Mouse (Mus musculus) layer of hippocampus, adult 9-11 months (tissue): ENCODE measurements around the gene Lrcol1.

Experiments used
- DNase-seq: peaks from one replicate; pipeline ENCODE4 v3.0.0; 2022

Gene Lrcol1

GRCm38 (mm10) chr5:110344524-110344923 is at the start of gene Lrcol1:
Gene Lrcol1 (plus strand): TSS chr5:110344730.
- DNase-seq = no peak

DNA sequence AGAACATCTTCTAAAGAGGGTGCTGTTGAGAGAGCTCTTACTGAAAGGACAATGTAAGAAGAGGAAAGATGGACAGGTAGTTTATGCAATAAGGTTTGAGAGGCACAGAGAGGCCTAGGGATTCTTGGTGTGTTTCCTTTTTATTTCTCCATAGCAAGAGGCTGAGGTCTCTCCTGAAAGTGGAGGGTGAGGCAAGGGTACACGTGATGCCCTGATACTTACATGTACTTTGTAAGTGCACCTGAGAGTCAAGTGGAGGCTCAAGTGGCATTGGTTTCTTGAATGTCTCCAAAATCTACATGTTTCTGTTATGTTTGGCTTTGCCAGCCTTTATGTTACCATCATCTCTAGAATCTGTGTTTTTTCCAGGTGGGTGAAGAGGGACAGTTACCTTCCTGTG is 47.9 kb upstream of the Lrcol1 start:
- DNase-seq = no peak

DNA sequence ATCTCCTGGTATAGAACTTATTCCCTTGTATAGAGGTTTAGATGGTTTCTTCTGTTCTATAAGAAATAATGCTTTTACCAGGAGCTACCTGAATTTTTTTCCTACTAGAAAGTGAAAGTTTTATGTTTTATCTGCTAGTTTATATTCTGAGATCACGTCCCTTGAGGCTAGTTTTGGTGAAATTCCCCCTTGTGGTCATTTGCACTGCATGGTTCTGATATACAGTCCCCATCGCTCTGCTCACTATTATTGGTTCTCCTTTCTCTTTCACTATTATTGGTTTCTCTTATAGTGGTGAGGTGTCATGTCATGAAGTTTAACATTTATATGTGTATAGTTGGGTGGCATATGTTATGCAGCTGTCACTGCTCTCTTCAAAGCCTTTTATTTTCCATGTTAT is 43.9 kb upstream of the Lrcol1 start:
- DNase-seq = no peak

DNA sequence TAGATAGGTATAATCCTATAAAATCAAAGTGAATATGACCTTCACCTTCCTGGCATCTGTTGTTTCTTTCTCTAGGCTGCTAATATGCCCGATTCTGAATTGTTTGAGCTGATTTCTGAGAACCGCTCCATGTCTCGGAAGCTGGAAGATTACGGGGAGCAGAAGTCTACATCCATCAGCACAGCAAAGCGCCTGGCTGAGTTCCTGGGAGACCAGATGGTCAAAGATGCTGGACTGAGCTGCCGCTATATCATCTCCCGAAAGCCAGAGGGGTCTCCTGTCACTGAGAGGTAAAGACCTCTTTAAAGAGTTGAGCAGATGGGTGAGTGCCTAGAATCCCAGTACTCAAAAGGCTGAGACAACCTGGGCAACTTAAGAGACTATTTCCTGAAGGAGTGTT is 35.7 kb upstream of the Lrcol1 start:
- DNase-seq = no peak

GRCm38 (mm10) chr5:110313127-110313526 is 31.4 kb upstream of the Lrcol1 start:
- DNase-seq = no peak

GRCm38 (mm10) chr5:110330508-110330907 is 14.0 kb upstream of the Lrcol1 start:
- DNase-seq = no peak

DNA sequence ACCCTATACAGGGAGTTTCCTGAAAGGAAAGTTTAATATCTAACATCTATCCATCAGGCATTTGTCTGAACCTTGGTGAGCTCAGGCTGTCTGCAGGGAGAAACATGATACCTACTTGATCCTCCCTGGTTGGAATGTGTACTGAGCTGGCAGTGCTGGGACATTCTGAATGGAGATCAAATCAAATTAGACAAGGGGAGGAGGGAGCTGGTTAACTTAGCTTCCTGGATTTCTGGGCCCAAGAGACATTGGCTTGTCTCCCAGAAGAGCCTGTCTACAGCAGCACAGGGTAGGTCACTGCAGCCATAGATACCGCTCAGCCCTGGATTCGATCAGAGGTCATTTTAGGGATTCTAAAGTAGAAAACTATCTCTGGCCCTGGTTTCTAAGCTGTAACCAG is 5.7 kb upstream of the Lrcol1 start:
- no peak for DNase-seq

GRCm38 (mm10) chr5:110342648-110343284 is 1.8 kb upstream of the Lrcol1 start, which contains the start of gene P2rx2:
Gene P2rx2 (minus strand): TSS chr5:110343212.
- no peak for DNase-seq

- no peak for DNase-seq
Measured at GRCm38 (mm10) chr5:110345553-110345952, 1.0 kb downstream of the Lrcol1 start.

DNA sequence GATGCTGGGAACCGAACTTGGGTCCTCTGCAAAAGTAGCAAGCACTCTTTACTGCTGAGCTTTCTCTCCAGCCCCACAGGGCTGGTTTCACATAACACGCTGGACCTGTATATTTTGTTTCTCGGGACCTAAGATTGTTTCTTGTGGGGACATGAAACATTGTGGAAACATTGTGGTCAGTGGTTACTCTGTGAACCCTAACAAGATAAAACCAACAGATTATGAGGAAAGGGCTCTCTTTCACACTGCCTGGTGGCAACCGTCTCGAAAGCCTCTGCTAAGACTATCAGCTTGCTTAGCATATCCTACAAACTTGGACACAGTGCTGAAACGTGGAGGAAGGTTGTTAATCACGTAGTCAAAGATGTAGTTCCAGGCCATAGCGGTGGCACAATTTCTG is 2.5 kb downstream of the Lrcol1 start:
- no peak for DNase-seq

DNA sequence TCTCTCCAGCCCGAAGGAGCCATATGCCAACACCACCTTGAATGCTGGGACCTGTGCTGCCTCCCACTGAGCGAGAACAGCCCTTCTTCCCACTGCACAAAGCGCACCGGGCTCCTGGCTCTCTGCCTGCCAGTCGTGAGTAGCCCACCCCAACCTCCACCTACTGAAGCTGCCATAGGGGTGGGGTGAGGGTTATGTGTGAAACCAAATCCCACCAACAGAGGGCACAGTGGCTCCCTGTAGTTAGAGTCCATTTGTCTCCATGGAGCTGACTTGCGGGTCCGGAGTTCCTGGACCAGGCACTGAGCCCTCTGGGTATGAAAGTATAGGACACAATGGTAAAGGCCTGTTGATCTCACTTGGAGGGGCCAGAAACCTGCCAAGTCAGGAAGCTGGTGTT is 10.2 kb downstream of the Lrcol1 start:
- no peak for DNase-seq

DNA sequence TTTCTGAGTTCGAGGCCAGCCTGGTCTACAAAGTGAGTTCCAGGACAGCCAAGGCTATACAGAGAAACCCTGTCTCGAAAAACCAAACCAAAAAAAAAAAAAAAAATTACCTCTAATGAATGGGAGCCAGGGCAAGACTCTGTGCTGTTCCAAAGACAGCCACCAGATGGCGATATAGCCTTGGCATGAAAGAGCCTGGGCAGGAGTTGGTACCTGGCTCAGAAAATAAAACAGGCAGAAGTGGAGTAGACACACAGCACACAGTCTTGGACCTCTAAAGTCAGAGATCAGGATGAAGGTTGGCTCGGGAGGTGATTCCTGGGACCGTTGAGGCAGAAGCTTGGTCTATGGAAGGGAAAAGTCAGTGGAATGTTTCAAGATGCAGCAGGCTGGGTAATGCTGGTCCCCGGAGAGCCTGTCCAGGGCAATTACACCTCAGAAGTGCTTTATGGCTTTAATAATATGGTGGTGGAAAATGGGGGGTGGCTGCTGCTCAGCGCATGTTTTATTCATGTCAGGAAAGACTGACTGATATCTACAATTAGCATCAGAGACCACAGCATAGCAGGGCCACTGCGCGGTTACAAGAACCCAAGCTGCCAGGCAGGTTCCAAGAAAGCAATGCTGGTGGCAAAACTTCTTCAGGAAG is 13.1 kb downstream of the Lrcol1 start:
- peak; percentile 74 for DNase-seq

DNA sequence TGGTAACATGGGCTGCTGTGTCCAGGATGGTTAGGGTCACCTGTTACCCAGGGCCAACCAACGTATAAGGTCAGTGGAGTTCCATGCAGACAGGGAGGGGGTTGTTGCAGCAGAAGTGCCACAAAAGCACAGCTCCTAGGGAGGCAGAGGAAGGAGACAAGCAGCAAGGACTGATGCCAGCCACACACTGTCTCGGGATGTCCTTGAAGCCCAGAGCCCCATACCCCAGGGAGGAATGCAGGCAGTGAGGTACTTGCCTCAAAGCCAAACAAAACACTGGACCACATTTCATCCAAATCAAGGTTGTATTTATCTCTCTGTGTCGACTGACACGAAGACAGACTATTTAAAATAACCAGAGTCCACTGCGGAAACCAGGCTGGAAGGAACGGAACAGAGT is 16.9 kb downstream of the Lrcol1 start:
- DNase-seq = no peak

- no peak for DNase-seq
Measured at GRCm38 (mm10) chr5:110362813-110363178, 18.3 kb downstream of the Lrcol1 start.

DNA sequence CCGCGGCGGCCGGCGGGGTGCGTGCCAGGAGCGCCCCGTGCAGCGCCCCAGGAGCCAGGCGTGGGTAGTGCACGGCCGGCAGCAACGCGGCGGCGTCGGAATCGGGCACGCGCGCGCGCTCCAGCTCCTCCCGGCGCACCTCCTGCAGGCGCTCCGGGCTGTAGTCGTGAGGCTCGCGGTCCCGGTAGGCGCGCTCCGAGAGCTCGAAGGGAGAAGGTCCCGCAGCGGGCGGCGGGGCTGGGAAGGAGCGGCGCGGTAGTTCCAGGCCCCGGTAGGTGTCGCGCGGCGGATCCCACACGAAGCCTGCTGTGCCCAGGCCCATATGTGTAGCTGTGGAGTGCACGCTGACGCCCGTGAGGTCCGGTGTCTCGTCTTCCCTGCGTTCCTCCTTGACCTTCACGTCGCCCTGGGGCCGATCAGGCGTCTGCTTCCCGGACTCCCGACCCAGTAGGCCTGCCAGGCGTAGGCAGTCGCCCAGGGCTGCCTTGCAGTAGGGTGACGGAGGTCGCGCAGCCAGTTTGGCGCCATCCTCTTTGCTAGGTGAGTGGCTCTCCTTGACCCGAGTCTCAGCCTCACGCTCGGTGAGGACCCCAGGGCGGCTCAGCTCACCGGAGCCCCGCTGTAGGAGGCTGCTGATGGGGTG is 18.8 kb downstream of the Lrcol1 start:
- peak; percentile 65 for DNase-seq

DNA sequence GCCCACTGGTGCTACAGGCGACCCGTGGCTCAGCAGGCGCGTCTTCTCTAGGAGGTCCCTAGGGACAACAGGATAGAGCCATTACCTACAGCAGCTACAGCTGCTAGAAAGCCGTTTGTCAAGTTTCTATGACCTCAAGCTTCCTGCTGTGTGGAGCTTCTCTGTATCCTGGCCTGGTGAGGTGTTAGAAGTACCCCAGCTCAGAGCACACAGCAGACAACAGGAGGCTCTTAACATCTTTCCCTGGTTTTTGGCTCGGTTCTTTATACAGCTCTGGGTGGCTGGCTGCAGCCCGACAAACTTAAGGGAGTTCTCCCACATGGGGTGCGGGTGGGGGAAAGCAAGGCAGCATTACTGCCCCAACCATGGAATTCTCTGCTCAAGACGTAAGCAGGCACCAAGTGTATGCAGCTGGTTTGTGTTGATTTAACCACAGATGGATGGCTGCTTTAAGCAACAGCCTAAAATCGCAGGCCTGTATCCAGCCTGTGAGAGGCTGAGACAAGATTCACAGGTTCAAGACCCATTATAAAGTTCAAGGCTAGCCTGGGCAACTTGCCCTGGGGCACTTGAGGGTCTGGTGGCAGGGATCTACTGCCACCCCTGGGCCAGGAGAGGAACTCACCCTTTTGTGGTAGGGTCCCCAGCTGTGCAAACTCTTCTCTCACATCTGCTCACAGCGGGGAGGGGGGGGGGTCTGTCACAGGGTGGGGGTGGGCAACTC is 19.5 kb downstream of the Lrcol1 start:
- no peak for DNase-seq

- peak; percentile 63 for DNase-seq
Measured at GRCm38 (mm10) chr5:110376802-110377433, 32.4 kb downstream of the Lrcol1 start.

DNA sequence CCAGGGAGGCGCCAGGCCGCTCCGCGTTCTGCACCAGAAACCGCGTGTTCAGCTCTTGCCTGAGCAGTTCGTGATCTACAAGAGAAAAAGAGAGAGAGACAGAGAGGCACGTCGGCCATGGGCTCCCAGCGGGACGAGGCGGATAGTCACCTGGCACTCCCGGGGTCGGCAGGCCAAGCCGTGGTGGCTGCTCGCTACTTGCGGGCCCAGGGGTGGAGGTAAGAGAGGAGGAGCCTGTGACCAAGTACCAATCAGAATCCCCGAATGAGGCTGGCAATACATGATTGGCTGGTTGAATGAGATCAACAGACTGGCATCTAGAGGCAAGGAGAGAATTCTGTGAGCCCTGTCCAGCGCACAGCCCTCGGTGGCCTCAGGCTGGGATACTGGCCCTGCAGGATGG is 33.7 kb downstream of the Lrcol1 start:
- peak; percentile 47 for DNase-seq

DNA sequence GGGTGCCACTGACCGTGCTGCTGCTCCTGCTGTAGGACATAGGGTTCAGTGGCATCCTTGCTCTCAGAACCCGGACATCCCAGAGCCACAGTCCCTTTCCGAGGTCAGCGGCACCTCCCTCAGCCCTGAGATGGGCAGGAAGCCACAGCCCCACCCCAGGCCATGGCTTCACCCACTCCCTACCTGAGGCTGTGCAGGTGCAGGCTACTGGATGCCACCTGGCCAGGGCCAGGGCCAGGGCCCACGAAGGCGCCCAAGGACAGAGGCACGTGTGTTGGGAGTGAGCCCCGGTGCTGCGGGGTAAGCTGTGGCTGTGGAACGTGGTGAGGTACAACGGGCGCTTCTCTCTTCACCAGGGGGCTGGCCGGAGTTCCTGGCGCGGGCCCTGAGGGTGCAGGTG is 34.6 kb downstream of the Lrcol1 start:
- no peak for DNase-seq

DNA sequence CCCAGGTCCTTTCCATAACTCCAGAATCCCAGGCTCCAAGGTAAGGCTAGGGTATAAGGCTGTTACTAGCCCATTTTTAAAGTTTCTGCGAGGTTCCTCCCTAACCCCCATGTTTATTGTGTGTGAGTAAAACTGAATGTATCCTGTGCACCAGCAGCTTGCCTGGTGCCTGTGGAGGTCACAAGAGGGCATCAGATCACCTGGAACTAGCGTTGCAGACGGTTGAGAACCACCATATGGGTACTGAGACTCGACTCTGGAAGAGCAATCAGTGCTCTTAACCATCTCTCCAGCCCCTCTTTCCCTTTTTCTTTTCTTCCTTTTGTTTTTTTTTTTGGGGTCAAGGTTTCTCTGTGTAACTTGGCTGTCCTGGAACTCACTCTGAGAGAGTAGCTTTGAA is 35.3 kb downstream of the Lrcol1 start:
- DNase-seq = no peak

DNA sequence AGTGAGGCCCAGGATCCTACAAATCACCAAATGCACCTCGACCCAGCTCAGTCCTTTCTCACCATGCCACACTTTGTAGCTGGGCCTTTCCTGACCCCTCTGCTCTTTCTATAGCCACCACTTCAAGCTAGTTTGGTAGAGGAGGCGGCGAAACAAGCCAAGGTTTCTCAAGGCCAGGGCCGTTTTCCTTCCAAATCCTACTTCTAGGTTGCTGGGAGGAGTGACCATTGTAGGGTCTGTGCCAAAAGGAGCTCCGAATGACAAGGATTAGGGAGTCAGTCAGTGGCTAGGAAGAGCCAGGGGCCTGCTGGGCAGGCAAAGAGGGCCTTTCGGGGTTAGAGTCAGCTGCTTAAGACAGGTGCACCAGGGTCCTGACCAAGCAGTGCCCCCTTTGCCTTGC is 40.0 kb downstream of the Lrcol1 start:
- DNase-seq = no peak

DNA sequence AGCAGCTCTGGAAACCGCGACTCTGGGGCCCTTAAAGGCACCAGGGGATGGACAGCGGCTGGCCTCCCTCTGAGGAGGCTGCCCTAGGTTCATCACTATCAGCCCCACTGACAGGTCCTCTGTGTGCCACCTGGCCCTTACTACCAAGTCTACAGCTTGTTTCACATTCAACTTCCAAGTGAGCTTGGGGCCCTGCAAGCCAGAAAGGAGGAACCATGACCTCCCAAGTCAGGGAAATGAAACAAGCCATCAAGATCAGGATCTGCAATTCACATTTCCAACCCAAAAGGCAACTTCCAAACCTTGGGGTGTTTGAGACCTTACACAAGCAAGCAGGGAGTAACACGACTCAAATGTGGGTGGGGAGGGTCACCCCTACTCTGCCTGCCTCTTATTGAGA is 40.7 kb downstream of the Lrcol1 start:
- no peak for DNase-seq
